Mouse (Mus musculus) G1E (cell line): ENCODE results near the gene Gss.

Source experiments
- CTCF ChIP-seq: IDR thresholded peaks from 2 replicates; pipeline ENCODE4 v1.5.1; 2012; ENCODE audit warnings: low read depth, low read length, inconsistent platforms, mixed read lengths
- GATA1 ChIP-seq: IDR thresholded peaks from 2 replicates; pipeline ENCODE4 v1.6.1; 2012; ENCODE audit warnings: borderline replicate concordance, low read length, inconsistent platforms, mixed read lengths
- GATA2 ChIP-seq: IDR thresholded peaks from 2 replicates; pipeline ENCODE4 v1.6.1; 2012; ENCODE audit warnings: low read depth, low read length, inconsistent platforms, borderline replicate concordance
- POLR2AphosphoS5 ChIP-seq: IDR thresholded peaks from 2 replicates; pipeline ENCODE4 v1.6.1; 2012; ENCODE audit warnings: low read depth, low read length, inconsistent platforms; ENCODE audit not compliant: insufficient replicate concordance
- TAL1 ChIP-seq: conservative IDR thresholded peaks from 2 replicates; pipeline ENCODE4 v1.6.1; 2012; ENCODE audit warnings: low read depth, low read length, inconsistent platforms, mixed read lengths

- TF ChIP-seq POLR2AphosphoS5 (no peak), CTCF (no peak), TAL1 (no peak), GATA1 (no peak), GATA2 (no peak)
Measured at GRCm38 (mm10) chr2:155633731-155634130, 41.1 kb upstream of the Gss start.
